Mouse (Mus musculus) spleen, postnatal 14 days (tissue): ENCODE data around the gene Cux1.
"Not testable (repeated sequence)": the region's sequence is repeated elsewhere in the genome, so short reads cannot be mapped to it uniquely, and the experiment has no call there.

Source experiments
- DNase-seq, 2 experiments: peaks; one replicate each; pipeline ENCODE4 v3.0.0; 2021 to 2022; ENCODE audit warnings: low spot score in 2 of 2

Gene Cux1

DNA sequence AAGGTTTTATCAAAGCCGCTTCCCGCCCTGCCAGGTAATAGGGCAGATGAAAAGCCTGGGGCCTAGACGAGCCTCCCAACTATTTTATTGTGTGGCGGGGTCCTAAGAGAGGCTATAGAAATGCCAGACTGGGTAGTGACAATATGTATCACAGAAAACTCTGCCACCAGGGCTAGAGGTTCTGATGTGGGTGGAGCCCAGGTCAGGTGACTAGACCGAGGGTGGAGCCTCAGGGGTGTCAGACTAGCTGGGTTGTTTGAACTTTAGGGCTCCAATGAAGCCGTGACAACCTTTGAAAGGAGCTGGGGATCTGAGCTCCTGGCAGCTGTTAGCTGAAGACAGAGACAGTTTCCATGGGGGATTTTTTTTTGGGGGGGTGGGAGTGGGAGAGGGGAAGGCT is 318.8 kb downstream of the Cux1 start:
- DNase-seq = no peak

DNA sequence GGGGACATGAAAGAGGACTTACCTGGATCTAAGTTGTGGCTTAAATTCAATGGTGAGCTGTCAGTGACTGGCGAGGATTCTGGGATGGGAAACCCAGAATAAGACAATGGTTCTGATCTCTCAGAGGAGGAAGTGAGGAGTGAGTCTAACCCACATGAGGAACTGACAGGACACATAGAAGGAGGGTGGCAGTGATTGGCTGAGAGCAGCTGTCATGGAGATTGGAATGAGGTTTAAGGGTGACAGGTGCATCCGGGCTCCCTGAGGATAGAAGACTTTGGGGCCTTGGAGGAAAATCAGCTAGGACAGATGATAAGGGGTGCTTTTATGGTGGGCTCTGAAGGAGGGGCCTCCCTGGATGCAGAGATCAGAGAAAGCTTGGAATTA is 320.8 kb downstream of the Cux1 start, which contains the start of gene Sh2b2:
TSS of gene Sh2b2 (minus strand) at position 105 of the 387 bp plus-strand sequence.
- DNase-seq = no peak

DNA sequence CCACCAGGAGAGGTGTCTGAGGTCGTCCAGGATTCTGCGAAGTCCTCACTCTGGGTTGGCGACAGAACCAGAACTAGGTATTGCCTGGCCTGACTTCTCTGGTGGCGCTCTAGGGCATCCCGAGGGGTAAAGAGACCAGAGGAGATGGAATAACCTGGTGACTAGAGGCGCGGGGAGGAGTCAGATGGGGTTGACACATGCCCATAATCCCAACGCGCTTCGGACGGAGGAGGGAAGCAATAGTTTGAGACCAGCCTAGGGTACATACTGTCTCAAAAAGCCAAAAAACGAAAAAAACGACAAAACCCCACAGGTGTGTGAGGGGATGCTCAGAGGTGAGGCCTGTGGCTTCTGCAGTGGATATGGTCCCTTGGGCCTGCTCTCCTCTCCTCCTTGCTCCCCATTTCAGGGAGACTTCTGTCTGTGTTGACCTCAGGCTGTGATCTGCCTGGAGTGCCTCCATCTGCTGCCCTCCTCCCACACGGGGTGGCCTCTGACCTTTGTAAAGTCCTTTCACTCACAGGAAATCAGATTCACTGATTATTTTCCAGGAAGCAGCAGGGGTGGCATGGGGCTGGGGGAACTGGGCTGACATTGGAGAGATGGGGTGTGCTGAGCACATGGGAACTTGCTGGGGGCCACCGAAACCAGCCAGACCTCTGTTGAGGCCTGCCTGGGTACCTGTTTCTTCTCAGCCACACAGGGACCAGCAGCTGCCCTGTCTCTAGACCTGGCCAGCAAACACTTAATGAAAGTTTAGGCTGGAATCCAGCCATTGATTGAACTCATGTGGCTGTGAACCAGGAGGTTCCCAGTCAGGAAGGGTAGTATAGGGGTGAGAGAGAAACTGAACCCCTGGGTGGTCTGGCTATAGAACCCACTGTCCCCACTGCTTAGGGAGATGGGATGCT is 321.5 kb downstream of the Cux1 start:
- no peak for DNase-seq

DNA sequence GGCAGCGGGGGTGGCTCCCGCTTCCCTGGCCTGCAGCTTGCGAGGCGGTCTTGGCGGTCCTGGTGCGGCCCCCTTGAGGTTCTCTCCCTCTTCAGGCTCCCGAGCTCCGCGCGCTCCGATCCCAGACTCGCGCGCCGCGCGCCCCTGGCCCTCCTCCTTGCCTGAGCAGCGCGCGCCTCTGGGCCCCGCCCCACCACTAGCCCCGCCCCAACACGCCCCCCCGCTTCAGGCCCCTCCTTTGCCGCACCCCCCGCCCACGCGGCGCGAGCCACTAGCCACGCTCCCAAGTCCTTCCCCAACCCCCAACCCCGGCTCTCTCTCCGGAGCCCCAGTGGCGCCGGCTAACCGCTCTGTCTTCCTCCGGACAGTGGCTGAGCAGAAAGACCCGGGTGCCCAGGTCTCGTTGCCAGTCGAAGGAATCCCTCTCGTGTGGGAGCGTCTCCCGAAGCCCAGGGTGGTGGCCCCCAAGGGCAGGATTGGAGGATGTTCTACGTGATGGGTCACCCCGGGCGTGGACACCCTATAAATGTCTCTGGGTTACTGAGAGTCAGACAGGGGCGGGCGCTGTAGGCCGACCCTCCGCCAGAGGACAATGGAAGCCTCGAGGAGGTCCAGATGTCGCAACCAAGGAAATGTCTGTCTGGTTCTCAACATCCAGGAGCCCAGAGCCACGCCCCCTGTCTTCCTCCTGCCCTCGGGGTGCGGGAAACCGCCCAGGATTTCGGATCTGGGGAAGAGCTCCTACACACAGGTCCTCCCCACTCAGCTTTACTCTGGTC is 322.3 kb downstream of the Cux1 start:
- DNase-seq = peak; percentile 41 to 49

DNA sequence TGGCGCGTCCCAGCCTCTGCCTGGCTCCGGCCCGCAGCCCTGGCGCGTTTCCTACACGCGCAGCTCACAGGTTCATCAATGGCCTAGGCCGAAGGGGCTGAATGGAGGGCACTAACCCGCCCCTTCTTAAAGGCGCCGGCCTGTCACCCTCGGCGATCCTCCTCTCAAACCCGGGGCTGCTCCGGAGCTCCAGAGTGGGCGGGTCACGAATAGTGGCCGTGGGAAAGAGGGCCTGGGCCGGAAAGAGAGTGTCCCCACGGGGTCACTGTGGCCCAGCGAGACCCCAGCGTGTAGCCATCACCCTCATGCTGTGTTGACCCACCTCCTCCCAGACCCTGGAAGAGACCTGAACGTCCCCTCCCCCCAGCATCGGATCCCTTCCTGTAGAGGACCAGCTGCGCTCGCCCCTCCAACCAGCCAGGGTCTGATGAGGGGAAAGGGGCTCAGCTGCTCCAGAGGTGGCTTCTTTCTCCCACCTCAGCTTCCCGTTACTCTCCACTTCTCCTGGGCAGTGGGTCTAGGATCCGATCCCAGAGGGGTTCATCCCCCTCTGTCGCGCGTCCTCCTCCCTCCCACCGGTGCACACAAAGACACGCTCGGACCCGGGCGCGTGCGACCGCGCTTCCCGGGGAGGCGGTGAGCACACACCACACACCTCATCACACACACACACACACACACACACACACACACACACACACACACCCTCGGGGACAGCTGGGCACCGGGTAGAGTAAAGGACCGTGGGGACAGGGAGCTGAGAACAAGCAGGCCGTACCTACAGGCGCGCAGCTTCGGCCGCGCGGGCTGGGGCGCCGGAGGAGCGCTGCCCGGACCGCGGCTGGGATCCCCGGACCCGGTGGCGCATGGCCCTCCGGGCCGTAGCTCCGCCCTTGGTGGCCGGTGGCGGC is 323.2 kb downstream of the Cux1 start:
- no peak for DNase-seq

DNA sequence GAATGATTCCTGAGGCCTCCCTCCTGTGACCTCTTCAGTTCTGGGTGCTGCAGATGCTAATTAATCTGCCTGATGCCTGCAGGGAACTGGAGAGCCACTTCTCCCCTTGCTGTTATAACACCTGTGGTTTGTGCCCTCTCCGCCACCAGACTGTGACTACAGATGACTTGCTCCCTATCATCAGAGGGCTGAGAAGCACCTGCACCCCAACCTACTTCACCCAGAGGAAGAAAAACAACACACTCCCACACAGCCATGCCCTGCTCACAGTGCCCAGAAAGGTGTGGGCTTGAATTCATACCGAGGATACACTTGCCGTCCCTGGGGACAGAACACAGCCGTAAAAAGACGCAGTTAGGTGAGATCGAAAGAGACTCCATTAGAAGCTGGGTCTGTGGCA is 326.1 kb downstream of the Cux1 start:
- DNase-seq = no peak

DNA sequence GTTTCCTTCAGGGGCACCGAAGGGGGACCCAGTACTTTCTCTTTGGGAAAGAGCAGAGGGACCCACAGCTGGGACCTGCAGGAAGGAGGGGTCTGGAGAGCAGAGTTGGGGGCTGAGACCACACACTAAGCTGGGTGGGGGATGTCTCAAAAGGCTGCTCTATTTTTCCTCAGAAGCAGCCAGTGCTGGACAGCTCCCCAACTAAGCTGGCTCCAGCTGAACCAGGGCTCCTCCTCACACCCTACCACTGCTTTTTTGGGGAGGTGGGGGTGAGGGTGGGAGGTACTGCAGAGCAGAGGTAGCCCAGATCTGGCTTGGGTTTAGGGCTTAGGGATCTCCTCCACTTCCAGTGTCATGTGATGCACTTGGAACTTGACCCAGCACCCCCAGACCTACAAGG is 326.9 kb downstream of the Cux1 start:
- DNase-seq = no peak

DNA sequence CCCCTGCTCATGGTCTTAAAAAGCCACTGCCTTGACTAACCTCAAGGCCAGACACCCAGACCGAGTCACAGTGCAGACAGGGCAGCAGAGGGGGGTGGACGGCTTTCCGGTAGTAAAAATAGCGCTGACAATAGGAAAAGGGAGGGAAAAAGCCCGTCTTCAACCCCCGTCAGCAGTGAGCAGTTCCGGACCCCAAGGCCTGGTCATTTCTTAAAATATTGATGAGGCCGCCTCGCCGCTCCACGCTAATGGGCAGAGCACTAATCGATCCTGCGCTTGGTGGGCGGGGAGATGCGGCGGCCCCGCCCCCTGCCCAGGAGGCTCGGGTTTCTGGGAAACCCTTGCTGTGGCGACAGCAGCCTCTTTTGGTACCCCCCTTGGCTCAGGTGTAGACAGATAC is 329.7 kb downstream of the Cux1 start:
- no peak for DNase-seq

DNA sequence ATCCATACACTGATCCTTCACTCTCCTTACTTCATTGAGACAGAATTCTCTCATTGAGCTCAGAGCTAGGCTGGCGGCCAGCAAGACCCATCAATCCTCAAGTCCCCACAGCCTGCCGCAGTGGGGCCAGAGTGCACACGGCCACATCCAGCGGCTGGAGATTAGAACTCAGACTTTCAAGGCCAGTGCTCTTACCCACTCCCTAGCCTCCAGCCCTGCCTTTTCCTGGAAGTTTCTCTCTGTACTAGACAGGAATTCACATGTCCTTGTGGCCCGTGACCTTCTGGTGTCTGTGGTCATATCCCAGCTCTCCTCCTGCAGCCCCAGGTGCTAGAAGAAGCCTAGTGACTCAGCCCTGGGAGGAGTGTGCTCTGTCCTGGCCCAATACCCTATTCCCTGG is 330.7 kb downstream of the Cux1 start:
- no peak for DNase-seq

DNA sequence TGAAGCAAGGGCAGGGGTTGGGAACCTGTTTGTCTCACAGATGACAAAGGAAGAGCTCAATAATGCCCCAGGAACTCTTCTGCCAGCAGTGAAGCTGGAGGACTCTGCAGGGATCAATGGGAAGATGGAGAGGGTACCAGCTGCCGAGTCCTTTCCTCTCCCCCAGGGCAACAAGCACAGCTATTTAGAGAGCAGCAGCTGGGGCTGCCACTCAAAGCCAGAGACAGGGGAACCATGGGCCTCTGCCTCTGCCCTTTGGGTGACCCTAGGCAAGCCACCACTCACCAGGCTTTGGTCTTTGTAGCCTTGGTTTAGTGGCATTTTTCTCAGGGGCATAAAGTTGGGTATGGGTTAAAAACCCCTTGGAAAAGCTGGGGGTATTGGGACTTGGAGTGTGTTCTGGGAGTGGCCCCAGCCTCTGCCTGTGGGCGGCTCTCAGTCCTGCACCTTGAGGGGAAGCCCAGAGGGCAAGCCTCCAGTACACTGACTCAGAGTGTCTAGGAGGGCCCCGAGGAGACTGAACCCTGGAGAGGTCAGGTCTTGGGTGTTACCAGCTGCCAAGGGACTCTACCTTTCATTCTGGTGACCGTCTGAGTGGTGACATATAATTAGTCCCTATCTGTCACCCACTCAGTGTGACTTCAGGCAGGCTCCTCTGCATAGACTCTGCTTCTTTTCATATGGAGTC is 336.8 kb downstream of the Cux1 start:
- no peak for DNase-seq

DNA sequence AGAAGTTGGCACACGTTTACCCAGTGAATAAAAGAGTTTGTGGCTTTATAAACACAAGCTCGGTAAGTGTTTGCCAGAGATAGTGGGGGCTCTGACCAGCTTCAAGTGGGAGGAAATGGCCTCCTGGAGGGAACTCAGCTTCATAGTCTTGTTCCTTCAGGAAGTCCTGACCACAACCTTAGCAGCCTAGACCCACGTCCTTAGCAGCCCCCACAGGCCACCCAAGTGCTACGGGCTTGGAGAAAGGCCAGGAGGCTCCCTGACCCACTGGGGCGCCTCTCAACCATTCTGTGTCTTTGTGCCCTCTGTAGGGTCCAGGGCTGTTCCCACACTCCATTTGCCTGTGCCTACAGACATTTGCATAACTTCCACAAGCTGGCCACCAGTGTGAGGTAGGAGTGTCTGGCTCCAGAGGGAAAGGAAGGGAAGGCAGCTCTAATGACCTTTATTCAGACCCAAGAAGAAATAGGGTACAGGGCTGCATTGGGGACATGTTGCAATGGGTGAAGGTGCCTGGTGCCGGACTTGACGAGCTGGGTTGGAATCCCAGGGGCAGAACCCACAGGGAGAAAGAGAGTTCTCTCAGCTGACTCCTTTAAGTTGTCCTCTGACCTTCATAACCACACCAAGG is 340.9 kb downstream of the Cux1 start:
- no peak for DNase-seq

DNA sequence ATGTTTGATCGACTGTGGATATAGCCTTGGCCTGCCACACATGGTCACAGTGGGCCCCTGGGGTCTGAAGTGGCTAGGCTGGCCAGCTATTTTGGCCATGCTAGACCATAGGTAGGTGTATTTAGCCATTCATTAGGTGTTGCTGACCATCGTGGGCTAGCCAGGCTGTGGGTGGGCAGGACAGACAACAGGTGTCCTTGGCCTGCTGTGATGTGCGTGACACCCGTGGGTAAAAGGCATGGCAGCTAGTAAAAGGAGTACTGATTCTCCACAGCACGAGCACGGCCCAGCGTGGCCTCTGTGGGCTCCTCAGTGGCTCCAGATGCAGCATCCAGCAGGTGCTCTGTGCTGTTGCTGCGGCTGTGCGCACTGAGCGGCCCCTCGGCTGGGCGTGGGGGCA is 348.7 kb downstream of the Cux1 start:
- DNase-seq = no peak

DNA sequence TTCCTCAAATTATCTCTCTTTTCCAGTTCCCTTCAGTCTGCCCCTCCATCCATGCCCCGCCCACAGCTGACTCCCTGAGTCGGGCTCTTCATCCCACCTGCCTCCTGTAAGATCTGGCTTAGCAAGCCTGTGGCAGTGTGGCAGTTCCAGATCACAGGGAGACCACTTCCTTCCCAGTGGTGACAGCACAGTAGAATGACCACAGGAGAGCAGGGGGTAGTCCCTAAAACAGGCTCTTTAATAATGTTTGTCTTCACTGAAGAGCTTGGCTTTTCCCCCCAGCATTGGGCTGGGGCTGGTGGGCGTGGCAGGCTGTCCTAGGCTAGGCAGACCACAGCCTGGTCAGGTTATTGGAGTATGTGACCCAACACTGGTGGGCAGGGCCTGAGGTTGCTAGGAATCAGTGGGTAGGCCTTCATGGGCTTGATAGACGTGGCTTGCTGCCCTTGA is 349.3 kb downstream of the Cux1 start:
- DNase-seq = no peak

DNA sequence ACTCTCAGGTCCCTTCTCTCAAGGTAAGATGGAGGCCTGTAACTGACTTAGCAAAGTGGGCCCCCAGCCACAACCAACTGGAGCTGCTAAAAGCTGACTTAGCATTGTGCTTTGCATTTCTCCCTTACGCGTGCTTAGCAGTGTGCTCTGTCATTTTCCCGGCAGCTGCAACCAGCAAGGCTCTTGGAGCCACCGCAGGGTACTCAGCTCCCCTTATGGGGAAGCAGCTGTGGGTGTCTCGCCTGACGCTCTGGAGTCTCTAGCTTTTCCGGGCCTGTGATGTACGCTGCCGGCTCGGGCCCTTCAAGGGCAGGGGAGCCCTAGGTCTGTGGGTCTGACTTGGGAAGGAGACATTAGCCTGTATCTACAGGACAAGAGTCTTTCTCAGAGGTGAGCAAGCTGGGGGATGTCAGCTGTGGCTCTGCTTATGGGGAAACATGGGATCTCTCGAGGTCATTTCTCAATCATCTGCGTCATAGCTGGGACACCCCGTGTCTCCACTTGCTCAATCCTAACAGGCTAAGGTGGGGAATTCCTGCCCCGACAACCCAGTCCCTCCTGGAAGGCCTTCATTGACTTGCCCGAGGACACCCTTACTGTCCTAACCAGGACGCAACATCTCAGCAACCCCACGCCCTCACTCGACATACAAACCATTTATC is 350.2 kb downstream of the Cux1 start:
- DNase-seq = no peak

DNA sequence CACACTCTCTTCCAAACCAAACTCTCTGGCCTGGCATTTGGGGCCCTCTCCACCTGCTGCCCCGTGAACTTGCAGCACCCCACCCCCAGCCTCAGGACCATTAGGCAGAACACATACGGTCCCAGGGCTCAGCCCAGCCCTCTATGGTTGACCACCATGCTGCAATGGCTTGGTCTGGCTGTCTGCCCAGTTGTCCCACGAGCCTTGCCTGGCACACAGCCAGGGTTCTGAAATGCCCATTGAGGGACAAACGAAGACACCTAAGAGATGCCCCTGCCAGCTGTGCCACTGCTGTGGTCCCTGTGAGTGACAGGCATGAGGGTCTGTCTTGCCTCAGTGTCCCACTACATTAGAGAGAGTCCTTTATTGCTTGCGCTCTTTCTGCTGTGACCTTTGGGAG is 351.3 kb downstream of the Cux1 start:
- DNase-seq = no peak

DNA sequence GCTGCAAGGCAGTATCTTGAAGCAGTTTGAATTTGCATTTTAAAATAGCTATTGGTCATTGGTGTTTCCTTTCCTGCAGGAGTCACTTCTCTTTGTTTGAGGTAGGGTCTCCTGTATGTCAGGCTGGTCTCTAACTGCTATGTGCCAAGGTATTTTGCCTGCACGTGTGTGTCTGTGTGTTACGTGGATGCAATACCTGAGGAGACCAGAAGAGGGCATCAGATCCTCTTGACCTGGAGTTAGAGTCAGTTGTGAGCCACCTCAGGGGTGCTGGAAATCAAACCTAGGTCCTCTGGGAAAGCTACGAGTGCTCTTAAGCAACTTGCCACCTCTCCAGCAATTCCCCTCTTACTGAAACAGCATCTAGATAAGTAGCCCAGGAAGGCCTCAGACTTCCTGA is 352.1 kb downstream of the Cux1 start:
- DNase-seq = no peak

DNA sequence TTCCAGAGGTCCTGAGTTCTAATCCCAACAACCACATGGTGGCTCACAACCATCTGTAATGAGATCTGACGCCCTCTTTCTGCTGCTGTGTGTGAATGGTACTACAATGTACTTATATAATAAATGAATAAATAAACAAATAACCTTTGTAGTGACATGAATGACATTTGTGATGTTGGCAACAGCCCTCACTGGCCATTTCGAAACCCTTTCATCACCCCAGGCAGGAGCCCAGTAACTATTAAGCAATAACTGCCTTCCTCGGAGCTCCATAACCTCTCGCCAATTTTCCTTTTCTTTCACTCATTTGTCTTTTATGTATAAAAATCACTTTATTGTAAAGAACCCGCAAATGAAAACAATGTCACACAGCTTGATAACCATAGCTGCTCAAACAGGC is 353.6 kb downstream of the Cux1 start:
- DNase-seq = no peak

DNA sequence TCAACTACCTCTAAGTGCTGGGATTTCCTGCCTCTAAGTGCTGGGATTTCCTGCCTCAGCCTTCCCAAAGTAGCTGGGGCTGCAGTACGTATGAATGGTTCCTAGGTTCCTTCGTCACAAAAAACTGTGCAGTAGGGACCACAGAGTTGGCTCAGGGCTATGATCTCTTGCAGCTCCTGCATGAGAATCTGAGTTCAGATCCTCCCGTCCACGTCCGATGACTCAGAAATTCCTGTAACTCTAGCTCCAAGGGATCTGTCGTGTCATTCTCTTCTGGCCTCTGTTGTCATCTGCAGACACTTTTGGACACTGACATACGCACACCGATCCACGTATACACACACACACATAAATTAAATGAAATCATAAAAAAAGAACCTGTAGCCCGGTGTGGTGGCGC is 354.6 kb downstream of the Cux1 start:
- no peak for DNase-seq

DNA sequence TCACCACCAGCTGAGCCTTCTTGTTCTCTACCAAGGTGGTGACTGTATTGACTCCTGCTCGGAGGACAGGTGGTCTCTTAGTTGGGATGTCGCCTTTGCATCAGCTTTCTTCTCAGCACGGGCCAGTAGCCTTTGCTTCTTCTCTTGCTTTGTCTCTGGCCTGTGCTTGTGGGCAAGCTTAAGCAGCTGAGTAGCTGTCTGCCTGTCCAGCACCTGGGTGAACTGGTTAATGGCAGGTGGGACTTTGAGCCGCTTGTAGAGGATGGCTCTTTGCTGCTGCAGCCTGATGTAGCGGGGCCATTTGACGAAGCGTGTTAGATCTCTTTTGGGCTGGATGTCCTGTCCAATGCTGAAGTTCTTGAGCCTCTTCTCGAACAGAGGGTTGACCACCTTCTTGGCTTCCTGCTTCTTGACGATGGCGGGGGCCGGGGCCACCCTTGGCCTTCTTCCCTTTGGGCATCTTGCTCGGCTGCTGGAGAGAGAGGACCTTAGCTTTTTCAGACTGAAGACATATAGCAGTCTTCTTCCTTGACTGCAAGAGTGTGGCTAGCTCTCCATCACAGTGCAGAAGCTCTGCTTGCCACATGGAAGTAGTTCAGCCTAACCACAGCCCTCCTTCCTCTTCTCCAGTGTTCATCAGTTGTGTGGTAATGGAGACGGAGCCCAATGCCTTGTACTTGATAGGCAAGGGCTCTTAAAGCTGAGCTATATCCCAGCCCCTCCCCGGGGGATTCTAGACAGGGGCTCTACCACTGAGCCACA is 355.8 kb downstream of the Cux1 start:
- not testable (repeated sequence) for DNase-seq

DNA sequence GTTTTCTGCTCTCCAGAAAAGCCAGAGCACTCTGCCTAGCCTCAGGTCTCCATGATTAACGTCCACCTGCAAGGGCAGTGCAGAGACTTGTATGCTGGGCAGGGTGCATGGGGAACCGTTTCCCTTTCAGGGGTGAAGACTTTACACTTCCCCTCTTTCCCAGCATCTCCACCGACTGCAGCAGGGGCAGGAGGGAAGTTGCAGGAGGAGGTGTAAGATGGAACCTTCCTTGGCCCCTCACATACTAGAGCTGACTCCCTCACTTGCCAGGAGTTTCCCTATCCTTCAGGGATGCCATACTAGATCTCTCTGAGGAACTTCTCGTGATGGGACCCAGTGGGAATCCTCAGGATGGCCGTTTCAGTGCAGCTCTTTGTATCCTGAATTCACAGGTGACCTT is 356.7 kb downstream of the Cux1 start:
- DNase-seq = no peak
